Comparison of ENCODE assay signal across 10 mouse cellular contexts in the genomic region with DNA sequence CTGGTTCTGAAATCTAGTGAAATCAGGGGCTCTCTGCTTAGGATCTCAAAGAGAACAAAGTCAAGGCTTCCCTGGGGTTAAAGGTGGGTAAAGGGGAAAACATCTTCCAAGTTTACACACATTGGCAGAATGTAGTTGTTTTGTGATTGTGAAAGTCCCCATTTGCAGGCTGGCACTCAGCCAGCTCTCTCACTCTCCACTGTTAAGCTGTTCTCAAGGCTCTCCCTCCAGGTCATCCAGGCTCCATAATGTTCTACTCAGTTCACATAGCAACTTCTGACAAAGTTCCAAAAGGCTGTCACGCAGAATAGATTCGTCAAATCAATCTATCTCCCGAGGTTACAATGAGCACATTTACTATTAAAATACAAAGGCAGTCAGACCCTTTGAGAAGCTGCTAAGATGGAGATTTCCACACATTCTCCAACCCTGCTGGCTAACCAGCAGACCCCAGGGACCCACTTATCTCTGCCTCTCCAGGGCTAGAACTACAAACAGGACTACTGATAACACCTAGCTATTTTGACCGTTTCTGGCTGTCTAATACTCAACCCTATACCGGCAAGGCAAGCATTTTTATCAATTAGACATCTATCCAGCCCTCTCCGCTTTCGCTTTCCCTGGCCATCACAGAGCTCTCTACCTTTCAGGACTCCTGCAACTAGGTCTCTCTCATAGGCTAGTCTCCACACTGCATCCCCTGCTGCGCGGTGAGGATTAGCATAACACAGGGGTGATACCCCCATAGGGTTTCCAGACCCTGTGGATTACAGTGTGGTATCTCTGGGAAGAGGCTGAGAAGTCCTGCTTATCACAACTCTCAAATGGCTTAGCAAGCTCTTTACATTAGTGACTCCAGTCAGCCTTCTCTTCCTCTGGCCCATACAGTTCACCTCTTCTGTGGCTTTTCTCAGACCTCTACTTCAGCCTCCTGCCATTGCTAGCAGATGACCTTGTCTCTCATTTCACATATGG. TPM values are rescaled to one million over a fixed set of nuclear protein-coding genes. Genes with fewer than 3 reads are reported as not detected.
A peak's percentile ranks its signal among the peaks of the same experiment; 100 is the strongest.
DNase-seq lines count a peak whose midpoint lies in the region; ATAC-seq lines count a peak whose summit lies in the region.
"Had no signal": no experiment of that assay in that cellular context is flagged by ENCODE, and none has a peak within 500 bp of the region (broad histone marks: within the 10 kb centered on the region; RNA-seq: fewer than 3 reads in every experiment).

No protein-coding gene starts in this region.

- DNase-seq in kidney, postnatal 10 days: no peak
- peak; percentile 27 for DNase-seq in retina, postnatal 1 day
- no peak for DNase-seq in retina, embryonic 14.5 days (ENCODE audit: low spot score)
- DNase-seq in left cerebral cortex, postnatal 14 days (ENCODE audit: low spot score in 2 of 2): no peak

- intact Hi-C loops in left cerebral cortex, postnatal 14 days (cut with DNase I): loop anchor here (5.0 kb wide), 1 partner anchor 219 kb away; no protein-coding TSS in a partner anchor

- 29% methylated on average over 9 of the region's 9 CpGs for WGBS in kidney, embryonic 14.5 days
- 24% methylated on average over 9 of the region's 9 CpGs for WGBS in hindbrain, embryonic 16.5 days
- whole genome bisulfite sequencing in neural tube, embryonic 13.5 days: 27% methylated on average over 9 of the region's 9 CpGs

- H3K4me2 ChIP-seq in kidney, embryonic 14.5 days (replicated peaks; ENCODE audit: low read depth, low read length): peak overlapping the region; percentile 8; the same call in 1 of the 2 replicates
- H3K4me2 ChIP-seq in hindbrain, embryonic 16.5 days (ENCODE audit: low read length): no peak overlapping the region
- 0 out of 2 replicates have a peak overlapping the region, but pooled peaks have one; percentile 2 for H3K4me2 ChIP-seq in neural tube, embryonic 13.5 days
- H3K4me2 ChIP-seq: intestine, embryonic 15.5 days had no signal

- no peaks in the 10 kb centered on the region for H3K9me3 ChIP-seq in kidney, embryonic 14.5 days (ENCODE audit: control insufficient read depth, low read length)
- no peaks in the 10 kb centered on the region for H3K9me3 ChIP-seq in hindbrain, embryonic 16.5 days (ENCODE audit: control insufficient read depth, low read length)
- H3K9me3 ChIP-seq in neural tube, embryonic 13.5 days: no peaks in the 10 kb centered on the region
- H3K9me3 ChIP-seq: intestine, embryonic 15.5 days had no signal

- no peak overlapping the region for H3K9ac ChIP-seq in kidney, embryonic 14.5 days (ENCODE audit: low read depth, low read length)
- H3K9ac ChIP-seq in hindbrain, embryonic 16.5 days (ENCODE audit: low read depth, low read length): no peak overlapping the region
- H3K9ac ChIP-seq in neural tube, embryonic 13.5 days: no peak overlapping the region
- H3K9ac ChIP-seq: intestine, embryonic 15.5 days had no signal

- H3K36me3 ChIP-seq in kidney, embryonic 14.5 days (ENCODE audit: control insufficient read depth, insufficient read depth, low read length): no peaks in the 10 kb centered on the region
- no peaks in the 10 kb centered on the region for H3K36me3 ChIP-seq in hindbrain, embryonic 16.5 days (ENCODE audit: control insufficient read depth, insufficient read depth, low read length)
- H3K36me3 ChIP-seq in neural tube, embryonic 13.5 days: no peaks in the 10 kb centered on the region
- H3K36me3 ChIP-seq: forebrain, embryonic 10.5 days; intestine, embryonic 15.5 days had no signal

- peaks cover 19% of the 10 kb centered on the region for H3K27me3 ChIP-seq in kidney, embryonic 14.5 days (ENCODE audit: control insufficient read depth, insufficient read depth, low read length)
- peaks cover 4% of the 10 kb centered on the region; the same call in 1 of the 2 replicates for H3K27me3 ChIP-seq in hindbrain, embryonic 16.5 days (replicated peaks; ENCODE audit: control insufficient read depth, insufficient read depth, low read length)
- peaks cover 27% of the 10 kb centered on the region for H3K27me3 ChIP-seq in neural tube, embryonic 13.5 days

- H3K4me1 ChIP-seq in kidney, embryonic 14.5 days (ENCODE audit: control insufficient read depth, insufficient read depth, low read length): peaks cover 7% of the 10 kb centered on the region; the same call in 1 of the 2 replicates
- peaks cover 9% of the 10 kb centered on the region for H3K4me1 ChIP-seq in hindbrain, embryonic 16.5 days (ENCODE audit: control insufficient read depth, insufficient read depth, low read depth, low read length)
- H3K4me1 ChIP-seq in neural tube, embryonic 13.5 days (replicated peaks): peaks cover 39% of the 10 kb centered on the region

- no peak overlapping the region for H3K4me3 ChIP-seq in kidney, embryonic 14.5 days (ENCODE audit: low read length)
- no peak overlapping the region for H3K4me3 ChIP-seq in hindbrain, embryonic 16.5 days (ENCODE audit: low read length)
- no peak overlapping the region for H3K4me3 ChIP-seq in neural tube, embryonic 13.5 days
- H3K4me3 ChIP-seq: forebrain, embryonic 10.5 days; intestine, embryonic 15.5 days had no signal

- no peak overlapping the region for H3K27ac ChIP-seq in kidney, embryonic 14.5 days (ENCODE audit: low read depth, low read length)
- H3K27ac ChIP-seq in hindbrain, embryonic 16.5 days (ENCODE audit: low read depth, low read length): no peak overlapping the region
- H3K27ac ChIP-seq in neural tube, embryonic 13.5 days (replicated peaks): 0 out of 2 replicates have a peak overlapping the region, but pooled peaks have one; percentile 2
- H3K27ac ChIP-seq: forebrain, embryonic 10.5 days; intestine, embryonic 15.5 days had no signal

- peak; percentile 18; the same call in 1 of the 2 replicates for ATAC-seq in kidney, embryonic 14.5 days (ENCODE audit: low FRiP score, low TSS enrichment)
- ATAC-seq in hindbrain, embryonic 16.5 days: 0 out of 2 replicates have a peak, but pooled peaks have one; percentile 25
- ATAC-seq in neural tube, embryonic 13.5 days (ENCODE audit: low read depth): no peak
- no peak for ATAC-seq in frontal cortex, adult (ENCODE audit: low TSS enrichment)
- ATAC-seq: intestine, embryonic 15.5 days had no signal

RNA-seq across cellular contexts. Expression of gene Intu, which starts 2.8 kb away (rescaled TPM):
- polyA plus RNA-seq in kidney, embryonic 14.5 days (2014; fragmentation: Nextera tagmentation; extraction: Ambion mirVana): 2.7 and 5.1 TPM in 2 replicates
- polyA plus RNA-seq in hindbrain, embryonic 16.5 days (2015; fragmentation: Nextera tagmentation; extraction: Ambion mirVana): 3.3 and 3.5 TPM in 2 replicates
- polyA plus RNA-seq in neural tube, embryonic 13.5 days (2015; fragmentation: Nextera tagmentation; extraction: Ambion mirVana): 2.7 and 4.8 TPM in 2 replicates
- total RNA-seq in left cerebral cortex, postnatal 14 days (2021): 1 to 10 TPM; 4.9 to 5.6 TPM

Comparison
In these comparisons a context has a peak if more than half of its experiments do, and no peak if none do; other contexts are left out.
1. ATAC-seq: peak in kidney, embryonic 14.5 days (single experiment) and hindbrain, embryonic 16.5 days (single experiment); none in neural tube, embryonic 13.5 days (single experiment) and frontal cortex, adult (single experiment).